Mouse (Mus musculus): ENCODE results near the gene Ppp1r12b. TPM values are rescaled to one million over a fixed set of nuclear protein-coding genes. Genes with fewer than 3 reads are reported as not detected.

The Ppp1r12b gene
- total and polyA plus RNA-seq, 3 experiments: 0.64 to 1.8 (median 1.6) TPM

DNA sequence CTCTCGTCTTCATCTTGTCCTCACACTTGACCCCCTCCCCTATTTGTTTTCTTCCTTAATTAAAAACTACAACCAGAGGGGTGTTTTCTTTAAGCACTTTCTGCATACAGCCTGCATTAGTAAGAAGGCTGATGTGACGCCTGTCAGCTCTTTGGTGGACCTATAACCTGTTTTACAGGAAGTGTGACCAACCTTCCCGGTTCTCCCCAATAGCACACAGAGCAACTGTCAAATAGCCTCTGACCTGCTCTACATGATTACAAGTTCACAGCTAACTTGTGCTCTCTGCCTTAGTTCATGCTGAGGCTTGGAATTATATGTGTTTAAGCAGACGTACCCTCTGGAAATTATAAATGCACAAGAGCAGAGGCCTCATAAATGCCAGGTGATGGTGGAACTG, 189.3 kb downstream of the Ppp1r12b start:
- no peaks in the 10 kb centered on the region for H3K79me2 ChIP-seq (replicated peaks; ENCODE audit: control insufficient read depth, extremely low read depth, insufficient read depth, poor library complexity, severe bottlenecking)
- no peak overlapping the region for H3K4me2 ChIP-seq (ENCODE audit: insufficient read depth, low read depth, poor library complexity, severe bottlenecking)
- no peak overlapping the region for H3K4me3 ChIP-seq (replicated peaks in 1 of 3; ENCODE audit: low read depth in 2 of 3, low read length in 2 of 3, poor library complexity in 1 of 3)
- peaks cover 0 to 2% of the 10 kb centered on the region in 2 experiments for H3K36me3 ChIP-seq (replicated peaks in 1 of 2; ENCODE audit: control insufficient read depth in 1 of 2, insufficient read depth in 1 of 2, low read length in 1 of 2)
- H3K27ac ChIP-seq (ENCODE audit: insufficient read depth, low read depth): no peak overlapping the region
- H3K4me1 ChIP-seq (ENCODE audit: control insufficient read depth in 1 of 2, insufficient read depth in 2 of 2): peaks cover 2 to 12% of the 10 kb centered on the region in 2 experiments; a peak in 3 of 4 replicates
- TF ChIP-seq ZC3H11A (IDR thresholded peaks at IDR 0.05; ENCODE audit: low read depth, low read length) (no peak), E2F4 (IDR thresholded peaks at IDR 0.05; ENCODE audit: insufficient replicate concordance, low read depth, low read length) (no peak), ZKSCAN1 (IDR thresholded peaks at IDR 0.05; ENCODE audit: borderline replicate concordance, low read depth, low read length) (no peak), POLR2AphosphoS2 (IDR thresholded peaks at IDR 0.05; ENCODE audit: low read depth, low read length) (no peak), TBP (conservative IDR thresholded peaks at IDR 0.05; ENCODE audit: low read depth, low read length) (no peak), MYC (IDR thresholded peaks at IDR 0.05; ENCODE audit: low read depth, low read length) (no peak), MAX (IDR thresholded peaks at IDR 0.05; ENCODE audit: low read length) (no peak), ELF1 (IDR thresholded peaks at IDR 0.05; ENCODE audit: low read depth, low read length) (no peak), IRF4 (IDR thresholded peaks at IDR 0.05; ENCODE audit: low read depth, low read length) (no peak), MEF2A (IDR thresholded peaks at IDR 0.05; ENCODE audit: borderline replicate concordance, low read depth, low read length) (no peak)
- no peak overlapping the region for H3K9ac ChIP-seq (ENCODE audit: insufficient read depth, low read depth)
- H3K27me3 ChIP-seq (replicated peaks): no peaks in the 10 kb centered on the region
- in situ Hi-C loops (cut with MboI; ENCODE audit: low pct_ligation_motif_present, low pct_unique_long_range_greater_than_20kb, low sequenced_read_pairs): no loop called here
- DNase-seq (ENCODE audit: extremely low read depth): no peak
- dilution Hi-C loops (cut with MboI; ENCODE audit: extremely low pct_ligation_motif_present, extremely low pct_unique_long_range_greater_than_20kb, low sequenced_read_pairs): no loop called here
- no peaks in the 10 kb centered on the region for H3K9me3 ChIP-seq (replicated peaks; ENCODE audit: low read length)

DNA sequence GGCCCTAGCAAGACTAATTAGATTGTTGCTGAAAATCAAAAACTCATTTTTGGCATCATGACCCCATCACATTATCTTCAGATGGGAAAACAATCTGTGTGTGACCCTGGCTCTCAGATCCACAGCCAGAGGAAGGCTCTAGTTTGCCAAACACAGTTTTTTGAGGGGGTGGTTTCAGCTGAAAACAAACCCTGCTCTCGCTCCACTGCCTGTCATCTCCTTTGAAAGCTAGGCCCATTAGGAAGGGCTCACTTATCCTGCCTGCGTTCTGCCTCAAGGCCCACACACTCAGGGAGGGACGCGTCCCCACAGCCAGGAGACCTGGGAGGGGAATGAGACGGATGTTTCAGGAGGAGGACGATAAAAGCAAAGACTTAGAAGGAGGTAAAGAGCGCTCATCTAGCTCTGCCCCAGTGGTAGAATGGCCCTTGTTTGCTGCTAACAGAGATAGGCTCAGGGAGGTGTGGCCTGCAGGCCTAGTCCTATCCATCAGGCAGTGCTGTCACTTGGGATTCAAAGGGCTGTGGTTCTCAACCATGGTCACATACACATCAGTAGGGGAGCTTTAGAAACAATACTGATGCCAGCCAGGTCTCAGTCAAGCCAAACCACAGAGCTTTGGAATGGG, 190.8 kb downstream of the Ppp1r12b start:
- Histone ChIP-seq H3K4me1 (ENCODE audit: control insufficient read depth in 1 of 2, insufficient read depth in 2 of 2) (no peaks in the 10 kb centered on the region), H3K79me2 (replicated peaks; ENCODE audit: control insufficient read depth, extremely low read depth, insufficient read depth, poor library complexity, severe bottlenecking) (no peaks in the 10 kb centered on the region), H3K27me3 (replicated peaks) (no peaks in the 10 kb centered on the region), H3K27ac (ENCODE audit: insufficient read depth, low read depth) (no peak overlapping the region), H3K9ac (ENCODE audit: insufficient read depth, low read depth) (no peak overlapping the region), H3K4me2 (ENCODE audit: insufficient read depth, low read depth, poor library complexity, severe bottlenecking) (no peak overlapping the region), H3K36me3 (replicated peaks in 1 of 2; ENCODE audit: control insufficient read depth in 1 of 2, insufficient read depth in 1 of 2, low read length in 1 of 2) (peaks cover 0 to 2% of the 10 kb centered on the region in 2 experiments), H3K9me3 (replicated peaks; ENCODE audit: low read length) (no peaks in the 10 kb centered on the region), H3K4me3 (replicated peaks in 1 of 3; ENCODE audit: low read depth in 2 of 3, low read length in 2 of 3, poor library complexity in 1 of 3) (no peak overlapping the region)
- TF ChIP-seq RCOR1 (conservative IDR thresholded peaks at IDR 0.05; ENCODE audit: low read depth, low read length) (no peak), ZNF384 (IDR thresholded peaks at IDR 0.05; ENCODE audit: low read depth, low read length) (no peak), POLR2A (IDR thresholded peaks at IDR 0.05; ENCODE audit: low read depth, low read length) (no peak)
- DNase-seq (ENCODE audit: extremely low read depth): no peak
- dilution Hi-C loops (cut with MboI; ENCODE audit: extremely low pct_ligation_motif_present, extremely low pct_unique_long_range_greater_than_20kb, low sequenced_read_pairs): no loop called here
- in situ Hi-C loops (cut with MboI; ENCODE audit: low pct_ligation_motif_present, low pct_unique_long_range_greater_than_20kb, low sequenced_read_pairs): no loop called here

Data from CH12.LX (cell line).